Mouse (Mus musculus): ENCODE measurements at regions not wholly inside any gene's neighbourhood (a gene's known extent, or its start where the extent isn't known, plus 50 kb on each side); places are given as distances from the start of the nearest gene placed in this dataset.

DNA sequence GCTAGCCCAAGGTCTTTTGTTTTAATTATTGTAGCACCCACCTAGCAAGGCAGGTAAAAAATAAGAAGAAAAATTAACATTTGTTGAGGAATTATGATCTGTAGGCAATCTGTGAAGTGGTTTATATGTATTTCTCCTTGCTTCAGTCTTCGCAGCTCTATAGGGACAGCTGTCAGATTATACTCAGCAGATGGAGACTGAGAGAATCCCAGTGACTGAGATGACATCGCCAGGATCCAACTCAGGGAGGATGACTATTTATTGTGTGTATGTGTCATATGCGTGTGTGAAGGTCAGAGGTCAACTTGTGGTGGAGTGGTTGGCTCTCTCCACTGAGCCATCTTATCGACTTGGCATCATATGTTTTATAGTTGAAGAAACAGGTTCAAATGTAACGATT, 362.0 kb upstream of the Chd6 start:
- DNase-seq: no peak

DNA sequence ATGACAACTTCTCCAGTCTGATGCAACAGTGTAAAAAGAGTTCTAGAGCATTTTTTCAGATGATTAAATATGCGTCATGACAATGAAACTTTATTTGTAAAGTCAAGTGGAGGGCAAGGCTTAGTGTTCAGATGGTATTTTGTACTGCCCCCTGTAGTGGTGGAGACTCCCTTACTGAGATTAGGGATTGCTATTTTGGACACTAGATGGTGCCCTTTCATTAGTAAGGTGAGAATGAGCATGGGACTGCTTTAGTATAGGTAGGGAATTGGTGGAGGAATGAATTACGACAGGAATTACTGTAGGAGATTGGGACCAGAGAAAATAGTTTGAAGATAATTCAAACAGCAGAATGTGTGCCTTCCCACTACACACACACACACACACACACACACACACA, 361.1 kb upstream of the Chd6 start:
- no peak for DNase-seq

DNA sequence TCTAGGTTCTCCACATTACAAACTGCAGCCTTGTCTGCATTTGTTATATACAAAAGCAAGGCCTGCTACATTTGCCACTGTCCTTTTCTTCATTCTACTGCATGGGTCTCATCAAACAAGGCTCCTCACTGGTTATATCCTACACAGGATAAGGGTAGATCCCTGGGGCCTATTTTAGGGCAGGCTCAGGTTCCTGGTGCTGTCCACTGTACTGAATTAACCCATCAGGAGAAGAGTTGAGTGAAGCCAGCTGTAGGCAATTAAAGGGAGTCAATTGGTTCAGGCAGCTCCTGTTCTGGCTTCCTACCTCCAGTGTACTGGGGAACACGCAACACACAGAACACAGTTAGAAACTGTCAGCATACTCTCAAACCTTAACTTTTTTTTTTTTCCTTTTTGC, 358.2 kb upstream of the Chd6 start:
- DNase-seq: no peak

DNA sequence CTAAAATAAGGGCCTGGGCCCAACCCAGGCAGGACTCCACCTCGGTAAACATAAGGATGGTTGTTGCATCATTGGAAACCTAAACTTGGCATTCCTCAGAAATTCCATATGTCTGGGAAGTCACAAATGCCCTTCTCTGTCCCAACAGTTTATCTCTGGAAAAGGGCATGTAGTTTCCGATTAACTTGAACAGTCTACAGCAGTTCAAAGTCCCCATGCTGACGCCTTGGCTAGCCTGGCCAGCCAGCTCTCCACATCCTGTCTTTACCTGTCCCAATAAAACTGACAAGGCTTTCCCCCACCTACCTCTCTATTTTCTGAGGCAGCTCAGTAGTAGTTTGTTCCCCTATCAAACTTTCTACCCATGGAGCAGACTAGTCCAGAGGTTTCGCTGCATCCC, 351.7 kb upstream of the Chd6 start:
- DNase-seq: no peak

DNA sequence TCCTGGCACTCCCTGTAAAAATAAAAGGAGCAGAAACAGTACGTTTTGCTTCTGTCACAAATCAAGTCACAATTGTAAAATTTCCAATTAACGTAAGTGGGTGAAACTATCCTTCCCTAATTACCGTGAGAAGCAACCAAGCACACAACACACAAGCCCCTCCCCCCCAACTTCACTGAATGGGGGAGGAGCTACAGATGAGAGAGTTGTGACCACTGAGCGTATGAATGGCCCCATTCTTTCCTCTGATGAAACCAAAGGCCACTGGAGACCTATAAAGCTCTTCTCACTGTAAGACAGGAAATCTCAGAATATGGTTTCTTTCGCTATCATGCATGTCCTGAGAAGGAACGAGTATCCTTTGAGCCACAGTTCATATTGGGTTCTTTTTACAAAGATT, 345.6 kb upstream of the Chd6 start:
- DNase-seq: no peak

DNA sequence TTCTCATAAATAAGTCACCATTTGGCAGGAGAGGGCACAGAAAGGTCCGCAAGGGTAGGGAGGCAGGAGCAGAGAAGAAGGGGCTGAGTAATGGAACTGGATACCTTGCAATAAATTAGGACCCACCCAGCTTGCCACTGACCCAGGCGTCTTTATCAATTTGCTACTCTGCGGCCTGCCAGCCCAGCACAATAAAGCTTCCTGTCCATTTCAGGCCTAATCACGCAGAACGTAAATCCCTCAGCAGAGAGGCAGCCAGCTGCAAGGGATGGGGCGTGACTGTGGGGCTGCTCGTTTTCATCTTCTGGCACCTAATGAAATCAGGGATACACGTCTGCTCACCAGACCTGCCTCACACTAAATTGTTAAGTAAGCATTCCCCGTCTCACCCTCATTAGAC, 324.9 kb upstream of the Chd6 start:
- DNase-seq: no peak

DNA sequence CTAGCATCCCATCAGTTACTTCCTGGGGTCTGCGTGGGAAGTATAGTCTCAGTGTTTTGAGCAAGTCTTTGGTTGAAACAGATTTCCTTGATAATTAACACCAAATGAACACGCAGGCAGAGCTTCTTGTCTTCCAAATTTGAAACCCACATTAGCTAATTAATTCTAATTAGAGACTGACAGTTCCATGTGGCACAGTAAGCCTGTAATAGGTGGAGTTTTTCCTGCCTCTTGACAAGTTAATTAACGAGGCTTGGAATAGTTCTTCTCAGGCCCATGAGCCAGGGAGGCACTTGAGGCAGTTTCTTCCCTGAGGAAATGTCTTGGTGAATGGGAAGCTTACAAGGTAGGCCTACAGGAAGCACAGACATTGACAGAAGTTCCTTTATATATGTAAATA, 320.4 kb upstream of the Chd6 start:
- DNase-seq: no peak

DNA sequence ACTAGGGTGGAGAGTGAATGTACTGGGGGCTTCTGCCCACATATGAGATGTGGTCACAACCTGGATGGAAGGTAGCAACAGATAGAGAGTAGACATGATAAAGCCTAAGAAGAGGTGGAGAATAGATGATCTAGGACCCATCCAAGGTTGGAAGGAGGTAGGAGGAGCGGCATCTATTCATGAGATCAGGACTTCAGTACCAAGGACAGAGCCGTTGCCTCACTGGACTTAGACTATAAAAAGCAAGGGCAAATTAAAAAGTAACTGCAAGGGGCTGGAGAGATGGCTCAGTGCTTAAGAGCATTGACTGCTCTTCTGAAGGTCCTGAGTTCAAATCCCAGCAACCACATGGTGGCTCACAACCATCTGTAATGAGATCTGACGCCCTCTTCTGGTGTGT, 316.7 kb upstream of the Chd6 start:
- DNase-seq: peak; percentile 51

DNA sequence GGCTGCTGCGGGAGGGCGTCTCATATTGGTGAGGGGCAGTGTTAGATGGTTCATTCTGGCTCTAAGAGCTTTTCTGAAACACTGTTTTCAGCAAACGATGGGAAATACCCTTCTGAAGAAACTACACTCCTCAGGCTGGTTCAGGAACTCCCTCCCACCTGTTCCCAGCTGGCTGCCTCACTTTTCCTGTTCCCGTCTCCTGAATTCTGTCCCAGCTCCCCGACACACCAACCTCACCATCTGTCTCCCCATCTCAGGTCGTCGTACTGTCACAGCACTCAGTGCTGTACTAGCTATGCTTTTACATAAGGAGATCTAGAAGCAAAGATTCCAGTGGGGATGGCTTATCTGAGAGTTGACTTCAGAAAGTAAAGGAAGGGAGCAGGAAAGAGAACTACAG, 309.2 kb upstream of the Chd6 start:
- DNase-seq: no peak

DNA sequence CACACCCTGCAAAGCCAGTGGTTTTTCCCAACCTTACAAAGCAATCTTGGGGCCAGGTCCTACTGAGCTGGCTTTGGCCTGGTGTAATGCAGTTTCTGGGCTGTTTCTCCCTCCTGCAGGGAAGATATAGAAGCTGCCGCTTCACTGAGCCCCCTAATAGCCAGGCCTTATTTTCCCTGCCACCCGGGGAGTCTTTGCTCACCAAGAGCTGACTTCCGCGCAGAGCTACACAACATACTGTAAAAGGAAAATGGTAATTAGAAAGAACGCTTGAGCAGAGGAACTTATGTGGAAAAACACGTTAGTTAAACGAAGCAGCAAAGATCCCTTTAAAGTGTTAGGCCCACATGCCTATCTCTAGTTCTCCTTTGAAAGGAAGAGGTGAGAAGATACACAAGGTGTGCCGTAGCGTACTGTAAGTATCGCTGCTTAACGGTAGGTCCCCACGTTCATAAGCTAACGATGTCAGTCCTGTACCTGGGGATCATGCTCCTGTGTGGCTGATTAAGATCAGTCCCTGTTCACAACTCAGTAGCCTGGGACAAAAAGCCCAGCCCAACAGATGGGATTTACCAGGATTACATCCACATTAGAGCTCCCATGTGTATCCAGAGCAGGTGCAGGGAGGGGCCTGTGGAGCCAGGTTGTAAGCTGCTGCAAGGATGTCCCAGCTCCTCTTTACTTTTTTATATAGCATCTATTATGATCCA, 307.5 kb upstream of the Chd6 start:
- no peak for DNase-seq

DNA sequence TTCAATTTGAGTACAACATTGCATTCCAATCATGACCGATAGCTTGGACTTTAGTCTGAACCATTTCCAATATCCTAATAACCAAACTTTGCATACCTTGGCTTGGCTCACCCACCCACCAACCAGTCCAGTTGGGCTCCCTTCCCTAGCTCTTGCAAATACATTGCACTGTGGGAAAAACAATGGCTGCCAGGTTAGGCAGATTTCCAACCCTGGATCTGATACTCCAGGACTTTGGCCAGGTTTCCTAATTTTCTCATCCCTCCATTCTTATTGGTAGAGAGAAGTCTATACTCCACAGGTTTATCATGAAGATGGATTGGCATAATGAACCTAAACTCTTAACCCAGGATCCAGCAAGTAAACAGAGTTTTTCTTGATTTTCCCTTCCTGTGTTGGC, 299.4 kb upstream of the Chd6 start:
- DNase-seq: no peak

DNA sequence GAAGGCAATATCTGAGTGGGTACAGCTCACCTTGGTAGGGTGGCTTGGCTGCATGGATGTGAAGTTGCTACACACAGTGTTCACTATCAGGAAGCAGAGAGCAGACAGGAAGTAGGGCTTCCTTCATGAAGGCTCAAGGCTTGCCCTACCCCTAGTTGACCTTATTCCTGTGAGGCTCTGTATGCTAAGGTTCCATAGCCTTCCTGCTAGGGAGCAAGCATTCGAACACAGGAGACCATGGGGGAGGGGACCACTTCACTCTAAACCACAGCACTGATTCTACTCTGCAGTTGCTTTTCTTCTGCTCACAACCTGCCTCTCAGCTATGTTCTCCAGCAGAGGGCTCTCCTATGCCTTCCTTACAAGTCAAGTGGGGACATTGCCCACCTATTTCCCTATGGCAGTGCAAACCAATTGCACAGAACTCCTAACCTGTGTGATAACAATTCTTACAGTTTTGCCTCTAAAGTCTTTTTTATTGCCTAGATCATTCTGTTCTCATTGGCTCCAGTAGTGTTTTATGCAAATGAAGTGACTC, 297.0 kb upstream of the Chd6 start:
- DNase-seq: no peak

DNA sequence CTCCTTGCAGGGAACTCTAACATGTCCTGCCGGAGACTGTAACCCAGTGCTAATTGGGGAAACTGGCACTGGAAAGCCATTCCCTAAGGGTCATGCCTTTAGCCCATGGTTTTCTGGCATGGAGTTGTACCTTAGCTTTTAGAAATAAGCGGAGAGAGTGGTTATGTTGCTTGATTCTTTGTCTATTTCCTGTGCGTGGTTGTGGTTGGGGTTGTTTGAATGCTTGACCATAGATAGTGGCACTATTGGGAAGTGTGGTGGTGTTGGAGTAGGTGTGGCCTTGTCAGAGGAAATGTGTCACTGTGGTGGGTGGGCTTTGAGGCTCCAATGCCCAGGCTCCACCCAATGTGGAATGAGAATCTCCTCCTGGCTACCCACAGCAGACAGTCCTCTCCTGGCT, 289.2 kb upstream of the Chd6 start:
- no peak for DNase-seq

DNA sequence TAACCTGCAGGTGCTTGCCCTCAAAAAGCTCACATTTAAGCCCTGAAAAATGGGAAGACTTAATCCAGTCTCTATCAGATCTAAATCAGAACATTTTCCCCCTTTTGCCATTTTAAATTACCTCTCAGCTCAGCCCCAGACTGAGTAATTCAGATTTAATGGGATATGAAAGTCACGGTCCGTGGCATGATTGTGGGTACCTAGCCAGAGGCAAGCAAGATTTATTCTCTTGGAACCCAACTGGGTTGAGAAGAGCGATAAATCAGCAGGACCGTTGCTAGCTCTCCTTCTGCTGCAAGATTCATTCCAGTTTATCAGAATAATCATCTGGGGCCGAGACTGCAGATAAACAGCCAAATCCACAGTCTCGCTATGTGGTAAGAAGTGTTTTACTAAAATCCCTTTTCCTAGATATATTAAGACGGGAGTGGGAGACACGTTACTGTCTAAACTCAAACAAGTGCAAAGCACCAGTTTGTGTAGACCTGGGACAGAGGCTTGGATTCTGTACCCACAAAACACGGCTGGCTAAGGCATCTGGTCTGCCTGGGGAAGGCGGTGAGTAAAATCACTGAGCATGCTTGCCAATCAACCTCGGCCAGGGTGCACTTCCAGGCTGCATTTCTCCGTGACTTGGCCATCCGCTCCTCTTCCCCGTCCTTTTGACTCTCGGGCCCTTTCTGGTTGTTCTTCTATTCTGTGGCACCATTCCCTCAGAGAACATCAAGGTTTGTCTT, 282.2 kb upstream of the Chd6 start:
- DNase-seq: no peak

DNA sequence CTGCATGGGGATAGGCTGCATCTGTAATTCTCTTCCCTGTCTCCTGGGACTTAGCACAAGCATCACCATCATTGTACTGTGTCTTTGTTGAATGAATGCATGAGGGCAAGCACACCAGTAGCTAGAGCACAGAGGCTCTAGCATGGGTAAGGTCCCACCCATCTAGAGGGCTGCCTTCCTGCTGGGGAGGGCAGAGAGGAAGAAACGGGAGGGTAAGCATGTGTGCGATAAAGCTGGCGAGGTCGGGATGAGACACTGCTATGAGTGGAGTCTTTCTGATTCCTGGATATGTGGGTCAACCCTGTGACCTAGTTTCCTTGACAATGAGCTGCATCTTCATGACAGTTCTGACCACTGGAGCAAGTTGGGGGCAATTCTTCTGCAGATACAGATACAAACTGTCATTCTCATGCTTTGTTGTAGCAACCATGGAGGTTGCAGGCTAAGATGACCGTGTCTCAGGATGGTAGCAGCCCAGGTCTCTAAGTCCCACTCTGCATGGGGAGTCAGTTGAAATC, 280.5 kb upstream of the Chd6 start:
- no peak for DNase-seq

DNA sequence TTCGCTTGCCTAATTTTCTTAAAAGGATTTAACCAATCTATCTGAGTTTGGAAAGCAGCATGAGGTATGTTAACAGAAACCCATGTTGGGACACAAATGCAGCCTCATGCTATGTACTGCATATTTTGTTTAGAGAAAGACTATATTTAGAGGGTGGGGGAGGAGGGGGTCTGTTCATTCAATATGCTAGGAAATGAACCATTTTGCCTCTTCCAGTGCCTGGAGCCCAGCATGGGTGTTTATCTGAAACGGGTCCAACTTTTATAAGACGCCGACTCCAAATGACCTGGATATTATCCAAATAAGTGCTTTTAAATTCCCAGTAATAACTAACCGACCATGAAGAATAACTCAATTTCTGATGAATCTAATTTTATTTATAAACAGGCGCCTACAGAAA, 278.2 kb upstream of the Chd6 start:
- no peak for DNase-seq

DNA sequence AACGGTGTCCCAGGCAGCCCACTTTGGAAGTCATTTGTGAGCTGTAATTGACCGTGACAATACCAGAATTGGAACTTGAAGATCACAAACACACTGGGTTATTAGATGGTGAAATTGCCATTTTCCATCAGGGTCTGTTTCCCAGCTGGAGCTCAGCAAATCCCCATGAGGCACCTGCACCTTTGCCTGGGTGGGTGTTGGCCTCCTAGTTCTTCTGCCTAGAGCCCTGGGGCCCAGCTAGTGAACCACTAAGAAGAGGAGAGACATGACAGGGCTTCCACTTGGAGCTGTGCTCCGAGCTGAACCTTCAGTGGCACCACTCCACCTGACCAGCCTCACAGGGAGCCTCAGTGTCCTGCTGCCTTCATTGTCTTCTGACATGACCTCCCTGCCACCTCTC, 273.5 kb upstream of the Chd6 start:
- no peak for DNase-seq

DNA sequence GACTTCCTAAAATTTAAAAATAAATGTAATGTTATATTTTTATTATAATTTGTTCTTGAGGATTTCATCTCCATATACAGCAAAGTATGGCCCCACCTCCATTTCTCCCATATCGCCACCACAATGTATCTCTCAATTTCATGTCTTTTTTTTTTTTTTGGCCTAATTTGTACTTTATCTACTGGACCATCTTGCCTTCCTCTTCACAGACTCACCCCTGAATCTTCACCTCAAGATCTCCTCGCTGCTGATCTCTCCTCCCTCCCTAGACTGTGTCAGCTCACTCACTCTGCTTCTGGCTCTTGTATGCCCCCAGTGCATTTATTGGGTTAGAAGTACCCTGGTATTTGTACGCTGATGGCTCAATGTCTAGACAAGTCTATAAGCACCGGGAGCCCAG, 269.4 kb upstream of the Chd6 start:
- DNase-seq: no peak

DNA sequence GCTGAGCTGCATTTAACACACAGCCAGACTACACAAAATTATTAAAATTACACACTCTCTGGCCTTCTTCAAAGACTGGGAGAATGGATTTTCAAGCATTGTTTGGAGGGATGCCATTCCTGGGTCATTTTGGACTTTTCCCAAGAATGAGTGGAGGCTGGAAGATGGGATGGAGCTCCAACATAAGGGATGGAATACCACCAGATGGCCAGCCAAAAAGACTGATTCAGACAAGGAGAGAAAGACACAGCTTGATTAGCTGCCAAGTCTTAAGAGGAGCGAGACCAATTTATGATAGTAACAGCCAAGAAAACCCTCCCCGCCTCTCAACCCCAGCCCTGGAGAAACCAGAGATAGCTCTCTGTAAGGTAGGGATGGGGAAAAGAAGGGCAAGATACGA, 253.4 kb upstream of the Chd6 start:
- DNase-seq: no peak

DNA sequence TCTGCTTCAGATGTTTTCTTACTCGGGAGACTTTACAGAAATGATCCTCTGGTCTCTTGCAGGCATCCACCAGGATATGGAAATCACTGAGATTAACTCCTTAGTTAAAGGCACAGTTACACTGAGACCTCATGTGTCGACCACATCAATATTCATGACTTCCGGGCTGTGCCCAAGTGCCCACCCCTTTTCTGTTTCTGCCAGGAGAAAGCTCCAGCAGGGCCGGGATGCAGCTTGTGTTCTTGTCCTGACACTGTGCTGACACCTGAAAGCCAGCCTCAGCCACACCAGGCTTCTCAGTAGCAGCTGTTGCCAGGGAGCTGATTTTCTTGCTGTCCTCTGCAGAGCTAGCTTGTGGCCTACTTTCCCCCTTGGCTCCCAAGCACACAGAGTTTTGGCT, 240.2 kb upstream of the Chd6 start:
- DNase-seq: no peak

DNA sequence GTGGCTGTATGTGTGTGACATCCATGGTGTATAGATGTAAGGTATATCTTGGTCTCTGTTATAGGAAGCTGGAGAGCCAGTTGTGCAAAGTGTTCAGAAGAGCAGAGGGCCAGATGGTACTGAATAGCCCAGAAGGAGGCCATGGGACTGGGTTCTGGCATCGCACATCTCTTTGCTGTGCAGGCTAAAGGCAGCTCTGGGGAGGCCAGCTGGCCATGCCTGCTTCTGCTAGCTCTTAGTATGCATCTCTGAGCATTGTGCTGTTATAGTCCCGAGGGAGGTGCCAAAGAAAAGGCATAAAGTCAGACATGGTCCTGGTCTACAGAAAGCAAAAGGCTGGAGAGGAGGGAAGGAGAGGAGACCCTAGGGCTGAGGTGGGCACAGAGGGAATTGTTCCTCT, 235.1 kb upstream of the Chd6 start:
- no peak for DNase-seq

DNA sequence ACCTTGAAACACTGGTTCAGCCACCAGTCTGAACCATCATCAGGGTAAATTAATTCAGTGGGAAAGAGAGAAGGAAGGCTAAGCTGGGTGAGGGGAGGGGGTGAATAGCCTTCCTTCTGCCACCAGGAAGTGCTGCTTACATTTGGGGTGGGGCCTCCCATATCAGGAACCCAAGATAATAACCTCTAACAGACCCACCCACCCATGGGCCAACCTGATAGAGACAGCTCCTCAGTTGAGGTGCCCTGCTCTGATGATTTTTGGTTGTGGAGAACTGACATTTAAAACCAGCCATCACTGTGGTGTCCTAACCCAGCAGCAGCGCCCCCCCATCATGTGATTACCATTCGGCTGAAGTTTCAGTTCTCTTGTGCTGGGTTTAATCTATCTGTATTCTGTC, 233.8 kb upstream of the Chd6 start:
- DNase-seq: no peak

DNA sequence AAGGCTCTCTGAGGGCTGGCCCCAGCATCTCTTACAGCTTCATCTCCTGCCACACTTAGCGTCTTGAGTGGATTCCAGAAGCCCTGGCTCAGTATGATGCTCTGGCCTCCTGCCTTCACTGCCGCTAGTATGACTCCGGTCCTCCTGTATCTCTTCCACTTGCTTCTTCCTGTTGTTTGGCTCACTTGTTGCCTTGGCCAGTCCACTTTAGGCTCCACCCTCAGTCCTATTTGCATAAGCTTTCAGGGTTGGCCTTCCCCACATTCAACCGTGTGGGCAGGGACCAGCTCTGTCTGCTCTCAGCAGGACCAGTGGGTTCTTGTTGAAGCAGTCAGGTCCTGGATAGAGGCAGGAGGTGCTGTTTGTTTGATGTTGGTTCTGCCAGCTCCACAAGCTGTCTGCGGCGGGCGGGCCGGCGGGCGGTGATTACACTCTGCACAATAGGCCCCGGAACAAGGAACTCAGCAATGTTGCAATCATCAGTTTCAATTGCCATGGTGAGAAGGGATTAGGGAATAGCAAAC, 232.6 kb upstream of the Chd6 start:
- peak; percentile 43 for DNase-seq

DNA sequence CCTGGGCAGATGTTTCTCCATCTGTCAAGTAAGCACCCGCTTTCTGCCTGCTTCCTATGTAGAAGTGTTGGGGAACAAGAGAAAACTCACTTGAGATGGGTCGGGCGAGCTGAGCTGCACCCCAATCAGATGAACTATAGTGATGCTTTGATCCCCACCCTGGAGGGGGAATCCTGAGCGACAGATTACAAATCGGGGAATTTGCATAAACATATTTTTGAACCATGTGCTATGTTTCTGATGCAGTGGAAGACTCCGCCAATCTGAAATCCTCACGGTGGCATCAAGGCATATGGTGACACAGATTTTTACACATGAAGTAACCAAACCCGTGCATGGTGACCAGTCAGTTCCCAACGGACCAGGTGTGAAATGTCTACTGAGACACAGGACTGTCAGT, 231.4 kb upstream of the Chd6 start:
- DNase-seq: no peak
